Mouse (Mus musculus) cerebellum, postnatal 10 days (tissue): ENCODE data around the gene Exd1.

Experiments
- DNase-seq, 2 experiments: peaks; one replicate each; pipeline ENCODE4 v3.0.0; 2021; ENCODE audit warnings: mixed read lengths in 2 of 2

Gene Exd1

GRCm38 (mm10) chr2:119547522-119548370 is at the start of gene Exd1, which contains the start of gene Chp1:
TSS of gene Exd1 (minus strand) at chr2:119547627.
TSS of gene Chp1 (plus strand) at chr2:119547697.
- DNase-seq, result peak; percentile 100

- DNase-seq, result peak in 1 of 2 experiments; percentile 5
Observed at GRCm38 (mm10) chr2:119596781-119597330, 49.4 kb upstream of the Exd1 start.

GRCm38 (mm10) chr2:119595308-119595707 is 47.9 kb upstream of the Exd1 start:
- no peak for DNase-seq

GRCm38 (mm10) chr2:119594113-119594981 is 46.9 kb upstream of the Exd1 start:
- DNase-seq, result peak; percentile 99 to 100

GRCm38 (mm10) chr2:119593765-119594112 is 46.3 kb upstream of the Exd1 start:
- peak in 1 of 2 experiments; percentile 4 for DNase-seq

GRCm38 (mm10) chr2:119591247-119591646 is 43.8 kb upstream of the Exd1 start:
- peak; percentile 17 to 19 for DNase-seq

GRCm38 (mm10) chr2:119587383-119587782 is 40.0 kb upstream of the Exd1 start:
- DNase-seq, result peak; percentile 59 to 65

- DNase-seq, result no peak
Observed at GRCm38 (mm10) chr2:119584282-119584681, 36.9 kb upstream of the Exd1 start.

GRCm38 (mm10) chr2:119583439-119583838 is 36.0 kb upstream of the Exd1 start:
- DNase-seq, result no peak

GRCm38 (mm10) chr2:119581571-119581970 is 34.1 kb upstream of the Exd1 start:
- DNase-seq, result no peak

GRCm38 (mm10) chr2:119572471-119572870 is 25.0 kb upstream of the Exd1 start:
- DNase-seq, result no peak

- no peak for DNase-seq
Observed at GRCm38 (mm10) chr2:119566182-119566855, 18.9 kb upstream of the Exd1 start.

GRCm38 (mm10) chr2:119565284-119565683 is 17.9 kb upstream of the Exd1 start:
- no peak for DNase-seq

GRCm38 (mm10) chr2:119561794-119562193 is 14.4 kb upstream of the Exd1 start:
- no peak for DNase-seq

- no peak for DNase-seq
Observed at GRCm38 (mm10) chr2:119558737-119559340, 11.4 kb upstream of the Exd1 start.

- DNase-seq, result no peak
Observed at GRCm38 (mm10) chr2:119558039-119558438, 10.6 kb upstream of the Exd1 start.

- no peak for DNase-seq
Observed at GRCm38 (mm10) chr2:119549678-119550077, 2.3 kb upstream of the Exd1 start.

- DNase-seq, result peak in 1 of 2 experiments; percentile 9
Observed at GRCm38 (mm10) chr2:119548691-119549090, 1.3 kb upstream of the Exd1 start.

GRCm38 (mm10) chr2:119548371-119548660 is 889 bp upstream of the Exd1 start:
- peak in 1 of 2 experiments; percentile 17 for DNase-seq

GRCm38 (mm10) chr2:119546848-119547521 is 442 bp downstream of the Exd1 start:
- DNase-seq, result peak; percentile 87 to 89

- no peak for DNase-seq
Observed at GRCm38 (mm10) chr2:119543656-119544055, 3.8 kb downstream of the Exd1 start.

- peak; percentile 63 for DNase-seq
Observed at GRCm38 (mm10) chr2:119542106-119542505, 5.3 kb downstream of the Exd1 start.
